Mouse (Mus musculus): ENCODE results near the gene Mrpl32. TPM values are rescaled to one million over a fixed set of nuclear protein-coding genes. Genes with fewer than 3 reads are reported as not detected.

The Mrpl32 gene
- 9.4 and 9.7 TPM in 2 replicates for polyA plus RNA-seq (2012; rRNA removed)

DNA sequence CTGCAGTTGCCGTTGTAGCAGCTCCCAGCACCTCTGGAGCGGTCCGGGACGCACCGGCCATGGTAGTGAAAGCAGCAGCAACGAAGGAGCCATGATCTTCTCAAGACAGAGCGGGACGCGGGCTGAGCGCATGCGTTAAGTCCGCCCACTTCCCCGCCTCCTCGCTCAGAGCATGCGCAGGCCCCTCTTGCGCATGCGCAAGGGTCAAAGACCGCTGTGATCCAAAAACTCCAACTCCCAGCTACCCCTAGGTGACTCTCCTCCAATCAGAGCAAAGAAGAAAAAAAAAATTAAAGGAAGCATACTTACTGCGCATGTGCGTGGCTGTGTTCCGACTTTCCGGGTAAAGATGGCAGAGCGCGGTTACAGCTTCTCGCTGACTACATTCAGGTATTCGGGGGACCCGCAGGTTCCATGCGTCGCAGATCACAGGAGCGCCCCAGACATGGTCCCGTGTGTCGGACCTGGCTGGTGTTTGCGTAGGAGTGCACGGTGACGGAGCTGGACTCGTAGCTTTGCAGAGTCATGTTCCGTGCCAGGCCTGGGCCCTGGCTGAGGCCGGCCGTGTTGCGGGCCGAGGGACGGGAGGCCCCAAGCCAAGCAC, at the start of gene Mrpl32, which contains the start of gene Psma2:
Mrpl32 (minus strand) TSS at position 240 of the 604 bp plus-strand sequence.
Psma2 (plus strand) TSS at position 315 of the 604 bp plus-strand sequence.
- Histone ChIP-seq H3K27ac (ENCODE audit: insufficient read depth, low read depth, low read length) (peak within 1 kb of the TSS; percentile 67), H3K4me1 (ENCODE audit: control insufficient read depth, insufficient read depth, low read length) (0 out of 2 replicates have a peak, but pooled peaks cover 3% of the 10 kb centered on the region), H3K27me3 (replicated peaks; ENCODE audit: control insufficient read depth, insufficient read depth, low read length) (no peaks in the 10 kb centered on the region), H3K36me3 (ENCODE audit: control insufficient read depth, insufficient read depth, low read length) (peaks cover 3% of the 10 kb centered on the region), H3K4me3 (ENCODE audit: insufficient read depth, low read depth, low read length) (peak within 1 kb of the TSS; percentile 97)
- under 1% methylated on average over 42 of the region's 42 CpGs for WGBS
- TF ChIP-seq CTCF (conservative IDR thresholded peaks at IDR 0.05; ENCODE audit: insufficient read depth, insufficient read length, low read depth, low read length) (no peak), POLR2A (IDR thresholded peaks at IDR 0.05; ENCODE audit: low read depth, low read length) (peak; percentile 83)
- peak; percentile 98 for DNase-seq

DNA sequence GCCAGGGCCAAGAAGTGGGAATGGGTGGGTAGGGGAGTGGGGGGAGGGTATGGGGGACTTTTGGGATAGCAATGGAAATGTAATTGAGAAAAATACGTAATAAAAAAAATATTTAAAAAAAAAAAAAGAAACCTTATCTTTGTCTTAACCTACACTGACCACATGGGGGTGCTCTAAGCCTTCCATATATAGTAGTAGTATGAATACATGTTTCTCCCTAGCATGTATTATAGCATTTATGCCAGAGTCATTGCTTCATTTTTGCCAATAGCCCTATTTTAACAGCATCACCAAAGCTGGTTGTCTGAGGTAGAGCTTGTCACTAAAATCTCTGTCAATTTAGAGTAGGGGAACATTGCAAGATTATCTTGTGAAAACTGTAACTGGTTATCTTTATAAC, 36.3 kb upstream of the Mrpl32 start:
- DNase-seq = peak; percentile 23
- no peaks in the 10 kb centered on the region for H3K27me3 ChIP-seq (replicated peaks; ENCODE audit: control insufficient read depth, insufficient read depth, low read length)
- WGBS = 4% methylated on average over 1 of the region's 1 CpGs
- TF ChIP-seq CTCF (conservative IDR thresholded peaks at IDR 0.05; ENCODE audit: insufficient read depth, insufficient read length, low read depth, low read length) (no peak), POLR2A (IDR thresholded peaks at IDR 0.05; ENCODE audit: low read depth, low read length) (no peak)
- H3K4me1 ChIP-seq (ENCODE audit: control insufficient read depth, insufficient read depth, low read length) = no peaks in the 10 kb centered on the region
- H3K27ac ChIP-seq (ENCODE audit: insufficient read depth, low read depth, low read length) = no peak overlapping the region
- no peaks in the 10 kb centered on the region for H3K36me3 ChIP-seq (ENCODE audit: control insufficient read depth, insufficient read depth, low read length)
- H3K4me3 ChIP-seq (ENCODE audit: insufficient read depth, low read depth, low read length) = no peak overlapping the region

DNA sequence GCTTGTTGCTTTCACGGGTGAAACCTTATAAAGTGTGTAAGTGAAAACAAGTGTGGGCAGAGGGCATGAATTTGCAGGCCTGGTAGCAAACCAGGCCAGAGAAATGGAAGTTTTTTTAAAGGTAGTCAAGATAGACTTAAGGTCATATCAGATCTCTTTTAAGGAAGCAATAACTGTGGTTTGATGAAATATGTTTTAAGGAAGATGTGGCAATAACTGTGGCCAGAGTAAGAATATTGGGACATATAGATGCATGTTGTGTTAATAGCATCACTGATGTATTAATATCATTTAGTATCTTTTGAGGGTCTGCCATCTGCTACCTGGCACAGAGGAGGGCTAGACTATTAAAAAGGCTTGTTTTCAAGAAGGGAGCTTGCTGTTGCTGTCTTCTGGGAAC, 27.0 kb upstream of the Mrpl32 start:
- DNase-seq = no peak
- no peak overlapping the region for H3K4me3 ChIP-seq (ENCODE audit: insufficient read depth, low read depth, low read length)
- TF ChIP-seq POLR2A (IDR thresholded peaks at IDR 0.05; ENCODE audit: low read depth, low read length) (no peak), CTCF (conservative IDR thresholded peaks at IDR 0.05; ENCODE audit: insufficient read depth, insufficient read length, low read depth, low read length) (no peak)
- 18% methylated on average over 1 of the region's 1 CpGs for WGBS
- no peaks in the 10 kb centered on the region for H3K27me3 ChIP-seq (replicated peaks; ENCODE audit: control insufficient read depth, insufficient read depth, low read length)
- H3K27ac ChIP-seq (ENCODE audit: insufficient read depth, low read depth, low read length) = no peak overlapping the region
- H3K4me1 ChIP-seq (ENCODE audit: control insufficient read depth, insufficient read depth, low read length) = no peaks in the 10 kb centered on the region
- peaks cover 3% of the 10 kb centered on the region for H3K36me3 ChIP-seq (ENCODE audit: control insufficient read depth, insufficient read depth, low read length)

DNA sequence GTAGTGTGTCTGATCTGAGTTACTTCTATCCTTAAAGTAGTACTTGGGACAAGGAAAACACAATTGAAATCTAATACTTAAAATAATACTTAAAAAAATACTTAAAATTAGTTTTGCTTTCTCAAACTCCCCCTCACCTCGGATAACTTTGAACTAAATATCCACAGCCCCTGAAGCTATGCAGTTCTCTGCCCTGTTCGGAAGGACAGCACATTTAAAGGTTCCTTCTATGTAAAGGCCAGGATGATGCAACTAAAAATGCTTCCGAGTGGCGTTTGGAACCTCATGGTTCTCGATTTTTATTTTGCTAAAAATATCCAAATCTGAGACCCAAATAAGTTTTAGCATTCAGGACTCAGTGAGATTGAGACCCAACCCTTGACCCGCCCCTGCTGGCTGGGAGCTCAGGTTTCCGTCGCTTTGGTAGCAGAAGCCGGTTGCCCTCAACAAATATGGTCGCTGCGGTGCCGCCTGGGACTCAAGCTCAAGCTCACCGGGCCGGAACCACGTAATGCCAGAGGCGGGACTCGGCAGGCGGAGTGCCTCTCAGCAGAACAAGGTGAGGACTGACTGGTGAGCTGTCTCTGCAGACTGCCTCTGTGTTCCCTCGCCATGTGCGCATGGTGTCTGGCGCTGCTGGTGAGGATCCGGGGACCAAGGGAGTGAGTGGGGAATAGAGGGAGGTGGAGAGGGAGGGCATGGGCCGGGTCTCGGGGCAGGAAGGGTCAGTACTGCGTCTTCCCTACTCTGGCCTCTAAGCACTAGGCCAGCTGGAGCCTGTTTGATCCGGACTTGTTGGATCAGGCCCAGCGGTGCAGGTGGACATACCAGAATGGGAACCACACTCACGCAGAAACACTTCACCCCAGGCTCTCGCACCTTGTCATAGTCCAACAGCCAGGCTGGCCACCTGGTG, 17.0 kb upstream of the Mrpl32 start, which contains the start of gene AW209491:
AW209491 (plus strand) TSS at position 429 of the 916 bp plus-strand sequence.
- H3K4me3 ChIP-seq (ENCODE audit: insufficient read depth, low read depth, low read length) = peak within 1 kb of the TSS; percentile 99
- no peaks in the 10 kb centered on the region; the same call in 1 of the 2 replicates for H3K4me1 ChIP-seq (ENCODE audit: control insufficient read depth, insufficient read depth, low read length)
- peaks cover 9% of the 10 kb centered on the region; the same call in 1 of the 2 replicates for H3K36me3 ChIP-seq (ENCODE audit: control insufficient read depth, insufficient read depth, low read length)
- under 1% methylated on average over 29 of the region's 29 CpGs for WGBS
- TF ChIP-seq CTCF (conservative IDR thresholded peaks at IDR 0.05; ENCODE audit: insufficient read depth, insufficient read length, low read depth, low read length) = no peak
- peak; percentile 74 for TF ChIP-seq POLR2A (IDR thresholded peaks at IDR 0.05; ENCODE audit: low read depth, low read length)
- peak within 1 kb of the TSS; percentile 74 for H3K27ac ChIP-seq (ENCODE audit: insufficient read depth, low read depth, low read length)
- no peaks in the 10 kb centered on the region for H3K27me3 ChIP-seq (replicated peaks; ENCODE audit: control insufficient read depth, insufficient read depth, low read length)
- DNase-seq = peak; percentile 98

DNA sequence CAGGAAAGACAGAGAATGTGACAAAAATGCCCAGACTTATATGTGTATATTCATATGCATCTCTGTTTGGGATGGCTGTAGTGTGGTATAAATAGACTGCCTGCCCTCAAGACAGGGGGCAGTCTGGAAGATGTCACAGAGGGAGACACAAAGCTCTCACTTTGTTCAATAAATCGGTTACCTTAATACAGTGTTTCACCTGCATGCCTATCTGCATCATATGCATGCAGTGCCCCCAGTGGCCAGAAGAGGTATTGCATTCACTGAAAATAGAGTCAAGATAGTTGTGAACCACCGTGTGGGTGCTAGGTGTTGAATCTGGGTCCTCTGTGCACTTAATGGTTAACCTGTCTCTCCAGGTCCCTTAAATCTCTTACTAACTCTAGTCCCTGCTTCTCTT, 5.8 kb upstream of the Mrpl32 start:
- Histone ChIP-seq H3K4me1 (ENCODE audit: control insufficient read depth, insufficient read depth, low read length) (0 out of 2 replicates have a peak, but pooled peaks cover 3% of the 10 kb centered on the region), H3K36me3 (ENCODE audit: control insufficient read depth, insufficient read depth, low read length) (peaks cover 6% of the 10 kb centered on the region), H3K27me3 (replicated peaks; ENCODE audit: control insufficient read depth, insufficient read depth, low read length) (no peaks in the 10 kb centered on the region), H3K27ac (ENCODE audit: insufficient read depth, low read depth, low read length) (no peak overlapping the region), H3K4me3 (ENCODE audit: insufficient read depth, low read depth, low read length) (no peak overlapping the region)
- 18% methylated on average over 2 of the region's 2 CpGs for WGBS
- peak; percentile 71 for TF ChIP-seq CTCF (conservative IDR thresholded peaks at IDR 0.05; ENCODE audit: insufficient read depth, insufficient read length, low read depth, low read length)
- no peak for TF ChIP-seq POLR2A (IDR thresholded peaks at IDR 0.05; ENCODE audit: low read depth, low read length)
- DNase-seq = peak; percentile 81

DNA sequence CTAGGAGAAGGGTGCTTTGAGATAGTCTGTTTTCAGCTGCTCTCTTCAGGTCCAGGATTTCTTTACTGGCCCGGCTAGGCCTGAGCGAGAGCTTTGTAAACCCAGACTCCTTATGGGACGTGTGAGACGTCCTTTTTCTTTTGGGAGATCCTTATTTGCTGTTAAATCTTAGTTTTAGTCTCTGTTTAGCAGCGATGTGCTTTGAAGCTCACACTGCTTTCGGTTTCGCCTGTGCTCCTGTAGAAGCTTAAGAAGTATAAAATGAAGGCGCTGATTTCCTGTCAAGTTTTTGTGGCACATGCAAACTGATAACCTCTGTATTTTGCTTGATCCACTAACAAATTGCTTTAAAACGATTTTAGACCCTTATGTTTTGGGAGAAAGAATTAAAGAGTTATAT, 588 bp upstream of the Mrpl32 start:
- no peak for DNase-seq
- WGBS = 1% methylated on average over 9 of the region's 9 CpGs
- Histone ChIP-seq H3K27me3 (replicated peaks; ENCODE audit: control insufficient read depth, insufficient read depth, low read length) (no peaks in the 10 kb centered on the region), H3K36me3 (ENCODE audit: control insufficient read depth, insufficient read depth, low read length) (peaks cover 3% of the 10 kb centered on the region), H3K27ac (ENCODE audit: insufficient read depth, low read depth, low read length) (peak overlapping the region; percentile 37), H3K4me1 (ENCODE audit: control insufficient read depth, insufficient read depth, low read length) (0 out of 2 replicates have a peak, but pooled peaks cover 3% of the 10 kb centered on the region), H3K4me3 (ENCODE audit: insufficient read depth, low read depth, low read length) (peak overlapping the region; percentile 76)
- TF ChIP-seq POLR2A (IDR thresholded peaks at IDR 0.05; ENCODE audit: low read depth, low read length) = no peak
- no peak for TF ChIP-seq CTCF (conservative IDR thresholded peaks at IDR 0.05; ENCODE audit: insufficient read depth, insufficient read length, low read depth, low read length)
